Mouse (Mus musculus) heart, postnatal 0 days (tissue): ENCODE results near the gene Hacd1. TPM values are rescaled to one million over a fixed set of nuclear protein-coding genes. Genes with fewer than 3 reads are reported as not detected.

ENCODE experiments used
- ATAC-seq: fragments of 200-750 bp; cut with Nextera tagmentation; 2 replicates; pipeline ENCODE4 v1.8.0; 2017; ENCODE audit warnings: low read depth, moderate number of reproducible peaks, moderate library complexity; ENCODE audit not compliant: insufficient read depth
- DNase-seq: peaks from one replicate; pipeline ENCODE4 v3.0.0-alpha.2; 2016; ENCODE audit warnings: low spot score
- H3K27ac ChIP-seq: fragments of 300-500 bp; sonication (generic); 2 replicates; pipeline ENCODE4 v1.5.1; 2014; ENCODE audit warnings: low read depth, mild to moderate bottlenecking
- H3K27me3 ChIP-seq: fragments of 300-500 bp; sonication (generic); 2 replicates; pipeline ENCODE4 v1.6.1; 2014; ENCODE audit warnings: low read length, mixed read lengths; ENCODE audit not compliant: control insufficient read depth, insufficient read depth
- H3K36me3 ChIP-seq: fragments of 300-500 bp; sonication (generic); replicated peaks from 2 replicates; pipeline ENCODE4 v1.6.1; 2014; ENCODE audit warnings: low read length, mixed read lengths; ENCODE audit not compliant: control insufficient read depth, insufficient read depth
- H3K4me1 ChIP-seq: fragments of 300-500 bp; sonication (generic); 2 replicates; pipeline ENCODE4 v1.6.1; 2014; ENCODE audit warnings: antibody characterized with exemption; ENCODE audit not compliant: control insufficient read depth, insufficient read depth
- H3K4me2 ChIP-seq: fragments of 300-500 bp; sonication (generic); 2 replicates; pipeline ENCODE4 v1.6.1; 2014; ENCODE audit warnings: low read depth, mild to moderate bottlenecking, low read length, moderate library complexity
- H3K4me3 ChIP-seq: fragments of 300-500 bp; sonication (generic); 2 replicates; pipeline ENCODE4 v1.5.1; 2014; ENCODE audit warnings: low read depth, low read length
- H3K9ac ChIP-seq: fragments of 300-500 bp; sonication (generic); replicated peaks from 2 replicates; pipeline ENCODE4 v1.6.1; 2014; ENCODE audit warnings: low read depth, low read length, mixed read lengths
- H3K9me3 ChIP-seq: fragments of 300-500 bp; sonication (generic); replicated peaks from 2 replicates; pipeline ENCODE4 v1.6.1; 2016; ENCODE audit warnings: low read length; ENCODE audit not compliant: control insufficient read depth
- CTCF ChIP-seq: IDR thresholded peaks from 2 replicates; pipeline ENCODE4 v1.5.1; 2016; ENCODE audit warnings: antibody characterized with exemption, control low read depth, low read depth
- EP300 ChIP-seq: IDR thresholded peaks from 2 replicates; pipeline ENCODE4 v1.6.1; 2016; ENCODE audit warnings: antibody characterized with exemption, low read depth
- WGBS: fragments of 180-500 bp; shearing (Covaris S2); extraction: QIAGEN DNeasy Blood & Tissue Kit; methylation state at CpG from one replicate; pipeline ENCODE4 v1.1.7; 2014; 5-methylcytosine and 5-hydroxymethylcytosine counted together
- polyA plus RNA-seq: library from polyadenylated mRNA; unstranded; fragments of >200 nt; fragmentation: Nextera tagmentation; extraction: Ambion mirVana; gene quantifications from 2 replicates; pipeline ENCODE4 v1.2.1, GENCODE M21; 2015
- total RNA-seq: library from RNA; depleted of rRNA; stranded (reverse); fragments of >200 nt; gene quantifications from 2 replicates; pipeline ENCODE4 v1.2.3, GENCODE M21; 2014; ENCODE audit warnings: low replicate concordance

Hacd1 gene
- total and polyA plus RNA-seq, 2 experiments from 2014 or later, result 430 to 440 TPM

- Histone ChIP-seq H3K9me3 (no peaks in the 10 kb centered on the region), H3K27ac (no peak overlapping the region), H3K4me2 (no peak overlapping the region), H3K4me3 (no peak overlapping the region), H3K36me3 (no peaks in the 10 kb centered on the region), H3K4me1 (no peaks in the 10 kb centered on the region), H3K27me3 (no peaks in the 10 kb centered on the region), H3K9ac (no peak overlapping the region)
- DNase-seq, result no peak
- TF ChIP-seq EP300 (no peak), CTCF (no peak)
- WGBS, result 52% methylated on average over 2 of the region's 2 CpGs
- ATAC-seq, result no peak
These were observed 10.0 kb upstream of the Hacd1 start for GRCm38 (mm10) chr2:14065704-14066650.

- DNase-seq (peak; percentile 70), ATAC-seq (peak; percentile 90)
- no peaks in the 10 kb centered on the region for H3K27me3 ChIP-seq
- H3K27ac ChIP-seq, result peak overlapping the region; percentile 96
- peak overlapping the region; percentile 68 for H3K4me2 ChIP-seq
- peak overlapping the region; percentile 78 for H3K9ac ChIP-seq
- peaks cover 7% of the 10 kb centered on the region; the same call in 1 of the 2 replicates for H3K4me1 ChIP-seq
- H3K9me3 ChIP-seq, result no peaks in the 10 kb centered on the region
- H3K36me3 ChIP-seq, result no peaks in the 10 kb centered on the region
- 0% methylated on average over 51 of the region's 58 CpGs for WGBS
- TF ChIP-seq CTCF (no peak), EP300 (peak; percentile 74; the same call in 1 of the 2 replicates)
- H3K4me3 ChIP-seq, result peak overlapping the region; percentile 77
These were observed 768 bp downstream of the Hacd1 start for GRCm38 (mm10) chr2:14055168-14055565.

- no peaks in the 10 kb centered on the region for H3K36me3 ChIP-seq
- peak overlapping the region; percentile 78 for H3K9ac ChIP-seq
- 5% methylated on average over 6 of the region's 6 CpGs for WGBS
- H3K9me3 ChIP-seq, result no peaks in the 10 kb centered on the region
- peak overlapping the region; percentile 77 for H3K4me3 ChIP-seq
- no peak for TF ChIP-seq CTCF
- TF ChIP-seq EP300, result no peak
- peak overlapping the region; percentile 68 for H3K4me2 ChIP-seq
- peaks cover 7% of the 10 kb centered on the region; the same call in 1 of the 2 replicates for H3K4me1 ChIP-seq
- DNase-seq (no peak), ATAC-seq (no peak)
- H3K27me3 ChIP-seq, result no peaks in the 10 kb centered on the region
- H3K27ac ChIP-seq, result peak overlapping the region; percentile 96
These were observed 1.2 kb downstream of the Hacd1 start for GRCm38 (mm10) chr2:14054716-14055115.

GRCm38 (mm10) chr2:14054163-14054562 lies 1.8 kb downstream of the Hacd1 start:
- peak overlapping the region; percentile 38; the same call in 1 of the 2 replicates for H3K9ac ChIP-seq
- no peak for ATAC-seq
- H3K4me3 ChIP-seq, result peak overlapping the region; percentile 77
- no peaks in the 10 kb centered on the region for H3K27me3 ChIP-seq
- H3K9me3 ChIP-seq, result no peaks in the 10 kb centered on the region
- H3K36me3 ChIP-seq, result no peaks in the 10 kb centered on the region
- WGBS, result 55% methylated on average over 3 of the region's 3 CpGs
- DNase-seq, result no peak
- no peak for TF ChIP-seq EP300
- no peak for TF ChIP-seq CTCF
- H3K4me1 ChIP-seq, result peaks cover 7% of the 10 kb centered on the region; the same call in 1 of the 2 replicates
- H3K4me2 ChIP-seq, result peak overlapping the region; percentile 68
- peak overlapping the region; percentile 96 for H3K27ac ChIP-seq

GRCm38 (mm10) chr2:14053618-14054017 lies 2.3 kb downstream of the Hacd1 start:
- DNase-seq, result no peak
- 54% methylated on average over 3 of the region's 3 CpGs for WGBS
- no peaks in the 10 kb centered on the region for H3K27me3 ChIP-seq
- H3K36me3 ChIP-seq, result no peaks in the 10 kb centered on the region
- H3K9ac ChIP-seq, result peak overlapping the region; percentile 38; the same call in 1 of the 2 replicates
- 0 out of 2 replicates have a peak overlapping the region, but pooled peaks have one; percentile 77 for H3K4me3 ChIP-seq
- H3K27ac ChIP-seq, result no peak overlapping the region
- ATAC-seq, result no peak
- H3K9me3 ChIP-seq, result no peaks in the 10 kb centered on the region
- peak overlapping the region; percentile 68 for H3K4me2 ChIP-seq
- TF ChIP-seq EP300 (no peak), CTCF (no peak)
- peaks cover 7% of the 10 kb centered on the region; the same call in 1 of the 2 replicates for H3K4me1 ChIP-seq
